Mouse (Mus musculus) right cerebral cortex, postnatal 14 days (tissue): Measurements from ENCODE around the gene Syde1.
"Not testable (repeated sequence)": the region's sequence is repeated elsewhere in the genome, so short reads cannot be mapped to it uniquely, and the experiment has no call there.

Experiments
- DNase-seq: peaks from one replicate; pipeline ENCODE4 v3.0.0; 2022

Gene Syde1

DNA sequence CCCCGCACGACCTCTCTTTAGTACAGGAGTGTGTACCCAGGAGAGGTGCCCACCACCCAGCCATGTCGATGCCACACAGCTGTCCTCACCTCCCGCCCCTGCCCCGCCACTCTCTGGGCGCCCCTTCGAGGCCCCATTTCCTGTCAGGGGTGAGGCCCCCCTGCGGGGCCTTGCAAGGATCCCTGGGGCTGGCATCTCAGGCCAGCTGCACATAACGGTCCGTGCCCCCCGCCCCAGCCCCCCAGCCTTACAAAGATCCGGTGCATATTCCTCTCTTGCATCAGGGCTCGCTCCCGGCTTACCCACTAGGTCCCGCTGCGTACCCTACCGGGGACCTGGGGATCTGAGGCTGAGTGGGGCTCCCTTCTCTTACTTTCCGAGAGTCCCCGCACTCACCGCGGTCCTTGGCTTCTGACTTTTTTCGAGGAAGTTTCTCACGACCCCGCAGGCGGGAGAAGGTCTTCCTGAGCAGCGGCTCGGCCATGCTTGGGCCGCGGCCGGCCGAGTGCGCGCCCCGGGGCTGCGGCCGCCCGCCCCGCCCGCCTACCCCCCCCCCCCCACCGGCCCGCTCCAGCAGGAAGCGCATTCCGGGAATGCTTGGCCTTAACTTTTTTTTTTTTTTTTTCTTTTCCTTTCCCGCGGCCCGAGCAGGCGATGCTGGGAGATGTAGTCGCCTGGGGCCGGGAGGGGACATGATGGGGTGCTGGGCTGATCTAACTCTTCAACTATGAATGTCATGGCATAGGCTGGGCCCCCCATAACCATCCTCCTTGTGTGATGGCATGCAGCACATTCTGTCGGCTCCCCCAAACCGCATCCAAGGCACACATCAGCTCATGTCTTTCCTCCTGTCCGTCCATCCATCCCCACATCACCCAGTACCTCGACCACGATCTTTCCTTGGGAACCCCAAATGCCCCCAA, at the start of gene Syde1:
Gene Syde1 (minus strand): TSS at position 559 of the 923 bp plus-strand sequence.
- no peak for DNase-seq

GRCm38 (mm10) chr10:78632311-78632710, 40.5 kb upstream of the Syde1 start:
- peak; percentile 57 for DNase-seq

GRCm38 (mm10) chr10:78630194-78630593, 38.4 kb upstream of the Syde1 start:
- DNase-seq, result peak; percentile 46

GRCm38 (mm10) chr10:78623143-78623542, 31.4 kb upstream of the Syde1 start:
- DNase-seq, result not testable (repeated sequence)

- no peak for DNase-seq
Measured at GRCm38 (mm10) chr10:78617974-78618373, 26.2 kb upstream of the Syde1 start, which contains the start of gene Olfr1357. Gene Olfr1357, minus strand, starts transcription at chr10:78618074.

DNA sequence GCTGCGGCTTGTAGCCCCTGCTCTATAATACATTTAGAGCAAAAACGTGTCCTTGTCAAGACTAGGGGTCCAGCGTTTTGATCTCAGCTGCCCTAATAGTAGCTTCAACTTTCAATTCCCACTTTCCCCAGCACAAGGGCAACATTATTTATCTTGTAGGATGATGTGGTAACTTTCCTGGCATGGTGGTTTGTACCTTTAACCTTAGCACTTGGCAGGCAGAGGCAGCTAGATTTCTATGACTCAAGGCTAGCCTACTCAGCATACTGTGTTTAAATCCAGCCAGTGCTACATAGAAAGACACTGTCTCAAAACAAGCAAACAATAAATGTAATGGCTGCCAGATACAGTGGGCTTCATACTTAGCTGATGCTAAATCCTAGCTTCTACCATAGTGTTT, 15.8 kb upstream of the Syde1 start:
- no peak for DNase-seq

DNA sequence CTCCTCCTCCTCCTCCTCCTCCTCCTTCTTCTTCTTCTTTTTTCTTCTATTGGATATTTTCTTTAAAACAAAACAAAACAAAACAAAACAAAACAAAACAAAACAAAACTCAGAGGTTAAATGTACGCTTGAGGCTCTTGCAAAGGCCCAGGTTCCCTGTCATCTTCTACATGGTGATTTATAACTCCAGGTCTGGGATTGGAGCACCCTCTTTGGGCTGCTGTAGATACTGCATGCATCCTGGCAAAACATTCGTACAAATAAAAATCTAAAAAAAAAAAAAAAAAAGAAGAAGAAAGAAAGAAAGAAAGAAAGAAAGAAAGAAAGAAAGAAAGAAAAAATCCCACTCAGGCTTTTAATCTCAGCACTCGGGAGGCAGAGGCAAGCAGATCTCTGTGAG, 13.3 kb upstream of the Syde1 start:
- peak; percentile 33 for DNase-seq

- no peak for DNase-seq
Measured at GRCm38 (mm10) chr10:78599865-78600264, 8.1 kb upstream of the Syde1 start.

DNA sequence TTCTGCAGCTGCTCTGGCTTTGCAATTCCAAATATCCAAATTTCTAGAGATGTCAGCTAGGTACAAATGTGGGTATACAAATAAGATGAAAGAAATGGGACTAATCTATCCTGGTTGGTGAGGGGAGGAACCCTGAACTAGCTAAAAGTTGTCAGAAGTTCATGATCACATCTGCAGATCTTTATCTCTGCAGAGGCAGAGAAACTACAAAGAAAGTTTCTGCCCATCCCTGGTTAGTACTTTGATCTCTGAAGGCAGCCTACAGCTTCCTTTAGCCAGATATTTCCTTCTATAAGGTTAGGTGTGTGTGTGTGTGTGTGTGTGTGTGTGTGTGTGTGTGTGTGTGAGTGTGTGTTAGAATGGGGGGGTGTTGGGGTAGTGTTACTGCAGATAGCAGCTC, 2.8 kb upstream of the Syde1 start:
- DNase-seq, result no peak

- DNase-seq, result no peak
Measured at GRCm38 (mm10) chr10:78594157-78594556, 2.4 kb upstream of the Syde1 start.

DNA sequence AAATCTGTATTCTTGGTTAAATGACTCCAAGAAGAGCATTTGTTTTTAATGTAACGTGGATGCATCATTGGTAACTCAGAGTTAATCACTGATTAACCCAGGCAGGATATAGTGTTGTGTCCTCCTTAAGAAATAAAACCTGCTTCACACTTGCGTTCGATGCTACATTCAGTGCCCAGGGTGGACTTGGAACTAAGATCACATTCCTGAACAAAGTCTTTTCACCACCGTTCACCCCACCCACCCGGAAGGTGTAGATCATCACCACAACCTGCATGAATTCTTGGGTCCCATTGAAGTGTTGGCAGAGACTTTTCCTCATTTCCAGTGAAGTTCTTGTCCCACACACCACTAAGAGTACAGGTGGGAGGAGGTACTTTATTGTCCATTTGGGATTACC, 2.0 kb upstream of the Syde1 start:
- DNase-seq, result no peak

DNA sequence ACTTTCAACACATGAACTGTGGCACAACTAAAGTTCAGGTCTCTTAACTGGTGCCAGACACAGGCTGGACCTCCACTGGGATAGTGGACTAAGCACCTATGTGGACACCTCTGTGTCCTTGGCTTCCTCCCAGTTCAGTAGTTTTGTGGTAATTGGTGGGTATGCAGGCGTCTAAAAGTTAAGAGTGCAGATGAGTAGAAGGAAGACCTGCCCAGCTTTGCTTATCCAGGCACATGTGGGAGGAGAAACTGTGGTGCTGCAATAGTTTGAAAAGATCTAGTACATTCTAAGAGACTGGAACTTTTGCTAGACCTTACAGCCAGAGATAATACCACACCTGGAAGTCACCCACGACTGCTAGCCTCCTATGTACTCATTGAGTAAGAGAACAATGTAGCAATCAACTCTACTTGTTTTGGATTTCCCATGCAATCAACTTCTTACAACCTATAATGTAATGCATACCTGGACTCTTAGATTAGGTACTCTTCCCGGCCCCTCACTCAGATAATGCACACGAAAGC, 1.2 kb upstream of the Syde1 start:
- no peak for DNase-seq

DNA sequence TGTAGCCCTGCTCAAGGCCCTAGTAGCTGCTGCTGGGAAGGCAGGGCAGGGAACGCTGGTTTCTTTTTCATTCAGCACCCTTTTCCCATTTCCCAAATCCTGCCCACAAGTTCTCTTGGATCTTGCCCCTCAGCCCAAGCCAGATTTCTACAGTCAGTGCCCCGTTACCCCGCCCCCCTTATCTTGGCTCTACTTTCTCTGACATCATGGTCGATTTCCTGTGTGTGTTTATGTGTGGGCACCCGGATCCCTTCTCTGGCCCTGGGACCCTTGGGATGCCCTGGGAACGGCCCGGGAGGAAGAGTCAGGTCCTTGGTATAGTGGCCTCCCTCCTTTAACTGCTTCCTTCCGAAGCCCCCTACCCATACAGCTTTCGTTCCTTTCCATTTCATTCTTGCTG, 1.0 kb downstream of the Syde1 start:
- no peak for DNase-seq

DNA sequence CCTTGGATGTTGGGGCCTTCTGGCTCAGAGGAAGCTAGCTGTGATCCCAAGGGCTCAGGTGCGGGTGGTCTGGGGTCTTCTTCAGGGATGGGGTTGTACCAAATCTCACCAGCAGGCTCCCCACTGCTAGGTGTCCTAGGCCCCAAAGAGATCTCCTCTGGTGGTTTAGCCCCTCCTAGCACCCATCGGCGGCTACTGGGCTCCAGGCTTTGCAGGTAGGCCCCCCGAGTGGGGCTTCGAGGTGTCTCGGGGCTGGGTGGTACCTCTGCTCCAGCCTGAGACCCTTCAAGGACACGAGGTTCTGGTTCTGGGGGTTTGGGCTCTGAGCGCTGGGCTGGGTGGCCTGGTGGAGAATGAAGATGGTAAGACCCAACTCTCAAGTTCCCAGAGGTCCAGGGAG, 1.9 kb downstream of the Syde1 start:
- no peak for DNase-seq

GRCm38 (mm10) chr10:78589291-78589690, 2.5 kb downstream of the Syde1 start:
- no peak for DNase-seq

DNA sequence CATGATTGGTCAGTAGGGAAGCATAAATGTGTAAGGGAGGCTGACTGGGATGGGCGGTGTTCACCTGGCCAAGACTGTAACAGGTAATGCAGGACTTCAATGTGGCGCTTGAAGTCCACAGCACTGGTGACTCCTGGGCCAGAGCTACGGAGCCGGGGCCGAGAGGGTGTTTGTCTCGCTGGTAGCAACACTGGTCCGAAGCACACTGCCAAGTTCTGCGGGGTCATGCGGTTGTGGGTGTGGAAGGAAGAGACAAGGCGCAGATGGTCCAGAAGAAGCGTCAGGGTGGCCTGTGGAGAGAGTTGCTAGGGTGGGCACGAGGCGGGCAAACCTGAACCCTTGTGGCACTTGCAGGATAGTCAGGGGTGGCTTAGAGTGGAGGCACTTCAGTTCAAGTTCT, 5.7 kb downstream of the Syde1 start:
- no peak for DNase-seq

GRCm38 (mm10) chr10:78585606-78586005, 6.2 kb downstream of the Syde1 start:
- no peak for DNase-seq

- DNase-seq, result no peak
Measured at GRCm38 (mm10) chr10:78584996-78585395, 6.8 kb downstream of the Syde1 start.

- no peak for DNase-seq
Measured at GRCm38 (mm10) chr10:78583939-78584338, 7.8 kb downstream of the Syde1 start.

- no peak for DNase-seq
Measured at GRCm38 (mm10) chr10:78583347-78583746, 8.4 kb downstream of the Syde1 start.

- DNase-seq, result no peak
Measured at GRCm38 (mm10) chr10:78581121-78581520, 10.6 kb downstream of the Syde1 start.

GRCm38 (mm10) chr10:78578204-78578603, 13.6 kb downstream of the Syde1 start:
- DNase-seq, result no peak

DNA sequence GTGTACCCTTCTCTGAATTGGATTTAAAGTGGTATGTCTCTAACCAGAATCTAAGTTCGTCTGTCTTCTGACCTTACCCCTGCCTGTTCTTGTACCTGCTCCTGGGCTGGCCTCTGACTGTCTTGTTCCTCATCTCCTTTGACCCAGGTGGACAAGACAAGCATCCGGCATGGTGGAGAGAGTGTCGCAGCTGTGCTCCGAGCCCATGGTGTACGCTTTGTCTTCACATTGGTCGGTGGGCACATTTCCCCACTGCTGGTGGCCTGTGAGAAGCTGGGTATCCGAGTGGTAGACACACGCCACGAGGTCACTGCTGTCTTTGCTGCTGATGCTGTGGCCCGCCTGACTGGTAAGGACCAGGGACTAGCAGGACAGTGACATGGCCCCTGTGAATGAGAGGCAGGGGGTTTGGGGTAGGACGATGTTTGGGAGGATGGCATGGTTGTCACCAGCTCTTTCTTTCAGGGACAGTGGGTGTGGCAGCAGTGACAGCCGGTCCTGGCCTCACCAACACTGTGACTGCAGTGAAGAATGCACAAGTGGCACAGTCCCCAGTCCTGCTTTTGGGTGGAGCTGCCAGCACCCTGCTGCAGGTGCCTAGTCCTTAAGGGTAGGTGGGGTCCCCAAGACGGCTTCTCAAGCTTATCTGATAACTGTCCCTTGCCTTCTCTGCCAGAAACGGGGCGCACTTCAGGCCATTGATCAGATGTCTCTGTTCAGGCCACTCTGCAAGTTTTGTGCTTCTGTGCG, 15.2 kb downstream of the Syde1 start:
- DNase-seq, result no peak

- peak; percentile 51 for DNase-seq
Measured at GRCm38 (mm10) chr10:78575690-78576089, 16.1 kb downstream of the Syde1 start.
